Mouse (Mus musculus) stomach, embryonic 16.5 days (tissue): ENCODE results near the gene Usp8. TPM values are rescaled to one million over a fixed set of nuclear protein-coding genes. Genes with fewer than 3 reads are reported as not detected.

Experiments
- ATAC-seq: fragments of 200-750 bp; cut with Nextera tagmentation; 2 replicates; pipeline ENCODE4 v1.8.0; 2017; ENCODE audit warnings: moderate number of reproducible peaks, moderate TSS enrichment; ENCODE audit not compliant: insufficient read depth, low FRiP score
- H3K27ac ChIP-seq: fragments of 300-500 bp; sonication (generic); 2 replicates; pipeline ENCODE4 v1.5.1; 2014; ENCODE audit warnings: low read length
- H3K27me3 ChIP-seq: fragments of 300-500 bp; sonication (generic); 2 replicates; pipeline ENCODE4 v1.6.1; 2014; ENCODE audit warnings: low read length, control low read depth, mixed read lengths; ENCODE audit not compliant: control insufficient read depth, insufficient read depth
- H3K36me3 ChIP-seq: fragments of 300-500 bp; sonication (generic); 2 replicates; pipeline ENCODE4 v1.6.1; 2014; ENCODE audit warnings: low read length; ENCODE audit not compliant: control insufficient read depth, insufficient read depth
- H3K4me1 ChIP-seq: fragments of 300-500 bp; sonication (generic); 2 replicates; pipeline ENCODE4 v1.6.1; 2014; ENCODE audit warnings: low read length, control low read depth, mixed read lengths; ENCODE audit not compliant: control insufficient read depth, insufficient read depth
- H3K4me2 ChIP-seq: fragments of 300-500 bp; sonication (generic); 2 replicates; pipeline ENCODE4 v1.6.1; 2014; ENCODE audit warnings: low read depth, low read length, mixed read lengths
- H3K4me3 ChIP-seq: fragments of 300-500 bp; sonication (generic); replicated peaks from 2 replicates; pipeline ENCODE4 v1.5.1; 2014; ENCODE audit warnings: mild to moderate bottlenecking, low read length
- H3K9ac ChIP-seq: fragments of 300-500 bp; sonication (generic); 2 replicates; pipeline ENCODE4 v1.6.1; 2014; ENCODE audit warnings: low read length
- H3K9me3 ChIP-seq: fragments of 300-500 bp; sonication (generic); replicated peaks from 2 replicates; pipeline ENCODE4 v1.6.1; 2016; ENCODE audit warnings: low read length, control low read depth; ENCODE audit not compliant: control insufficient read depth
- whole genome bisulfite sequencing: fragments of 180-500 bp; shearing (Covaris S2); extraction: QIAGEN DNeasy Blood & Tissue Kit; methylation state at CpG from one replicate; pipeline ENCODE4 v1.1.7; 2014; 5-methylcytosine and 5-hydroxymethylcytosine counted together
- polyA plus RNA-seq: library from polyadenylated mRNA; unstranded; fragments of >200 nt; fragmentation: Nextera tagmentation; extraction: Ambion mirVana; gene quantifications from 2 replicates; pipeline ENCODE4 v1.2.1, GENCODE M21; 2015

Usp8 gene
- polyA plus RNA-seq, 1 experiment from 2014 or later = 44.0 TPM

DNA sequence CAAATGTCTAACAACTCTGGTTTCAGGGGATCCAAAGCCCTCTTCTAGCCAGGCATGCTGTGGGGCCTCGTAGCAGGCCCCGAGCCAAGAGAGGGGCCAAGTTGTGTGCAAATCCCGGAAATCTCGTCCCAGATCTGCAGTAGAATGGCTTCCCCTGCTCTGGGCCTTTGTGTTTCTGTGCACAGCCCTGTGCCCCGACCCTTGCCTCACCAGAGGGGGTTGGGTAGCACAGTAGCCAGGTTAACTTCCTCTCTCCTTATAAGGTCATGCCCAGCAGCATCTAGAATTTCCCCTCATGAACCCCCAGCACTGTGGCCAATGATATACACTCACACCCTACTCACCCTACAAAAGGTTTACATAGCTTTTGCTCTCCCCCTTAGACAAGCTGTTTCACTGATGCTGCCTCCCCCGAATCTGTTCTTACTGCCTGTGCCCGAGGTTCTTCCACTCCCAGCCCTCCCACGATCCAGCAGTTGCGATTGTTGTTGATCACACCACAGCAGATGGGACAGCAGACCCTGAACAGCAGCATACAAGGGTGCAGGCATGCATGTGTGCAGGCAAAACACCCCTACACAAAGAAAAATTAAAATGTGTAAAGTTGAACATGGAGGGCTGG, 80.7 kb downstream of the Usp8 start:
- Histone ChIP-seq H3K4me3 (no peak overlapping the region), H3K36me3 (0 out of 2 replicates have a peak, but pooled peaks cover 2% of the 10 kb centered on the region), H3K27me3 (no peaks in the 10 kb centered on the region), H3K9me3 (no peaks in the 10 kb centered on the region), H3K27ac (peak overlapping the region; percentile 44; the same call in 1 of the 2 replicates), H3K4me2 (no peak overlapping the region), H3K9ac (no peak overlapping the region), H3K4me1 (peaks cover 9% of the 10 kb centered on the region)
- WGBS = 31% methylated on average over 9 of the region's 9 CpGs
- ATAC-seq = peak; percentile 71

DNA sequence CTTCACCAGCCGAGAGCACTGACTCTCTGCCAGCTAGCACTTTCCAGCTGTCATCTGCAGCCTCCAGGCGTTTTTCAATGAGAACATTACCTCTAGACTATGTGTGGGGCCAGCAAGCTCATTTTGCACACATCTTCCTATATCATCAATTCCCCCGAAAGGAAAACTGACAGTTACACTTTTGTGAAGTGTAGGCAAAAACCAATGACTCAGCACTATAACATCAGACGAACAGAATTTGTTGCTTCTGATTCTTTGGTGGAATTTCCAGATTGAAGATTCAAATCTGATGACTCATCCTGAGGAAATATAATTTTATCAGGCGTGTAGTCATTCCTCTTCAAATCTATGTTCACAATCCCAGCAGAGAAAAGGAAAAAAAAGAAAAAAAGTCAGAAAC, 85.5 kb downstream of the Usp8 start:
- Histone ChIP-seq H3K27ac (no peak overlapping the region), H3K4me2 (no peak overlapping the region), H3K36me3 (peaks cover 12% of the 10 kb centered on the region), H3K9ac (no peak overlapping the region), H3K4me3 (no peak overlapping the region), H3K9me3 (no peaks in the 10 kb centered on the region), H3K27me3 (no peaks in the 10 kb centered on the region), H3K4me1 (peaks cover 5% of the 10 kb centered on the region)
- ATAC-seq = no peak
- WGBS = 76% methylated on average over 5 of the region's 5 CpGs

DNA sequence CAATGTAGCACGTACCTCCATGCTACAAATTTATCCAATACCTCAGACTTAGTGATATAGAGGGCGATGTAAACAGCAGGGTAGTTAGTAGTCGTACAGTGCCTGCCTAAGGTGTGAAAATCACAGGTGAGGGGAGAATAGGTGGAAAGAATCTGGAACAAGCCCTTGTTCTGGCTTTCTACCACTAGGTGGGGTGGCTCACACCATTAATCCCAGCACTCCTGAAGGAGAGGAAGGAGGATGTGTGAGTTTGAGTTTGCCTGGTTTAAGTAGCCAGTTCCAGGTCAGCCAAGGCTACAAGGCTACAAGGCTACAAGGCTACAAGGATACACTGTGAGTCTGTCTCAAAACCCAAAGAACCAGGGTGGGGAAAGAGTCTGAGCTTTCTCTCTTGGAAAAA, 88.6 kb downstream of the Usp8 start:
- no peak overlapping the region for H3K4me2 ChIP-seq
- peaks cover 10% of the 10 kb centered on the region for H3K36me3 ChIP-seq
- no peak overlapping the region for H3K4me3 ChIP-seq
- no peaks in the 10 kb centered on the region for H3K9me3 ChIP-seq
- no peaks in the 10 kb centered on the region for H3K27me3 ChIP-seq
- H3K9ac ChIP-seq = no peak overlapping the region
- 80% methylated on average over 3 of the region's 3 CpGs for WGBS
- no peak for ATAC-seq
- no peak overlapping the region for H3K27ac ChIP-seq
- no peaks in the 10 kb centered on the region for H3K4me1 ChIP-seq

DNA sequence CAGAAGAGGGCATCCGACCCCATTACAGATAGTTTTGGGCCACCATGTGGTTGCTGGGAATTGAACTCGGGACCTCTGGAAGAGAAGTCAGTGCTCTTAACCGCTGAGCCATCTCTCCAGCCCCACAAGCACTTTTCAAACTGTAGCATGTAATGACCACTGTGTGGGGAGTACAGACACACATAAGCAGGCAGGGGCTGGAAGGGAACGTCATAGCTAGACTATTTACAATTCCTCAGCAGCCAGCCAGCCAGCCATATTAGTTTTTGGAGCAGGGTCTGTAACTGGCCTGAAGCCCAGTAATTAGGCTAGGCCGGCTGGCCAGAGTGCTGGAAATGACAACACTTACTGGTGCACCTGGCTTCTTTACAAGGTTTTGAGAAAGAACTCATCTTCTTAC, 91.3 kb downstream of the Usp8 start:
- WGBS = 67% methylated on average over 5 of the region's 5 CpGs
- no peak overlapping the region for H3K4me3 ChIP-seq
- no peak overlapping the region for H3K27ac ChIP-seq
- no peak overlapping the region for H3K4me2 ChIP-seq
- H3K36me3 ChIP-seq = peaks cover 11% of the 10 kb centered on the region
- no peak overlapping the region for H3K9ac ChIP-seq
- H3K9me3 ChIP-seq = no peaks in the 10 kb centered on the region
- H3K4me1 ChIP-seq = no peaks in the 10 kb centered on the region
- no peaks in the 10 kb centered on the region for H3K27me3 ChIP-seq
- ATAC-seq = peak; percentile 64; the same call in 1 of the 2 replicates

DNA sequence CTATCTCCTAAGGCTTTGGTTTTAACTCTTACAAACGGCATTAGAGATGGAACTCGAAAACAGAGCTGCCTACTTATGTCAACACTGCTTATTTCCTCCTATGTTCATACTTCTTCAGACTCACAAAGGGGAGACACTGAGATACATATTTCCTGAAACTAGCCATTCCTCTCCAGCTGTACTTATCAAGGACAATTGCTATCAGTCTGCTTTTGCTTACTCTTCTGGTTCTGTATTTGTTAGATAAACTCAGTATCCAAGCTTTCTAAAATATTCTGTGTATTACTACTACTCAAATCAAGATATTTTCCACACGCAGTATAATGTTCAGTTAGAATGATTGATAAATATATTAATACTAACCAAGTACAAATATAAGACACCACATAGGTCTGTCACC, 94.9 kb downstream of the Usp8 start:
- Histone ChIP-seq H3K36me3 (peaks cover 8% of the 10 kb centered on the region; the same call in 1 of the 2 replicates), H3K9ac (no peak overlapping the region), H3K9me3 (no peaks in the 10 kb centered on the region), H3K27me3 (no peaks in the 10 kb centered on the region), H3K4me3 (no peak overlapping the region), H3K4me1 (no peaks in the 10 kb centered on the region), H3K4me2 (no peak overlapping the region), H3K27ac (no peak overlapping the region)
- 87% methylated on average over 3 of the region's 3 CpGs for WGBS
- no peak for ATAC-seq

Other genes starting within 250 kb of the Usp8 start
- 0.66 and 0.99 TPM in 2 replicates for gene Atp8b4, start 206.7 kb upstream of the Usp8 start, polyA plus RNA-seq
- gene Slc27a2, start 154.9 kb upstream of the Usp8 start, polyA plus RNA-seq = 5.2 and 6.2 TPM in 2 replicates
- gene Hdc, start 88.0 kb upstream of the Usp8 start, polyA plus RNA-seq = 18.4 and 26.8 TPM in 2 replicates
- gene Gabpb1, start 31.0 kb upstream of the Usp8 start, polyA plus RNA-seq = 36.5 and 39.8 TPM in 2 replicates
- gene Usp50, start 76.1 kb downstream of the Usp8 start, polyA plus RNA-seq = 2.5 and 2.6 TPM in 2 replicates
- gene Trpm7, start 168.9 kb downstream of the Usp8 start, polyA plus RNA-seq = 40.4 and 40.5 TPM in 2 replicates
- gene Sppl2a, start 225.9 kb downstream of the Usp8 start, polyA plus RNA-seq = 48.9 and 58.0 TPM in 2 replicates